Mouse (Mus musculus) forebrain, embryonic 11.5 days (tissue): Measurements from ENCODE around the gene Ciapin1. TPM values are rescaled to one million over a fixed set of nuclear protein-coding genes. Genes with fewer than 3 reads are reported as not detected.
A peak's percentile ranks its signal among the peaks of the same experiment; 100 is the strongest.
"Not testable (repeated sequence)": the region's sequence is repeated elsewhere in the genome, so short reads cannot be mapped to it uniquely, and the experiment has no call there.

Experiments
- ATAC-seq: fragments of 200-750 bp; cut with Nextera tagmentation; replicated peaks from 2 replicates; pipeline ENCODE4 v1.8.0; 2017; ENCODE audit warnings: moderate TSS enrichment; ENCODE audit not compliant: low FRiP score
- DNase-seq: peaks from one replicate; pipeline ENCODE4 v3.0.0-alpha.2; 2017; ENCODE audit warnings: low spot score
- H3K27ac ChIP-seq: fragments of 300-500 bp; sonication (generic); 2 replicates; pipeline ENCODE4 v1.5.1; 2014; ENCODE audit warnings: low read depth, low read length
- H3K27me3 ChIP-seq: fragments of 300-500 bp; sonication (generic); 2 replicates; pipeline ENCODE4 v1.6.1; 2014; ENCODE audit warnings: mild to moderate bottlenecking, low read length, mixed read lengths; ENCODE audit not compliant: control insufficient read depth, insufficient read depth
- H3K36me3 ChIP-seq: fragments of 300-500 bp; sonication (generic); 2 replicates; pipeline ENCODE4 v1.6.1; 2014; ENCODE audit warnings: mild to moderate bottlenecking, low read length, moderate library complexity, mixed read lengths; ENCODE audit not compliant: control insufficient read depth, insufficient read depth
- H3K4me1 ChIP-seq: fragments of 300-500 bp; sonication (generic); replicated peaks from 2 replicates; pipeline ENCODE4 v1.6.1; 2014; ENCODE audit warnings: low read length, mixed read lengths; ENCODE audit not compliant: control insufficient read depth, insufficient read depth
- H3K4me2 ChIP-seq: fragments of 300-500 bp; sonication (generic); 2 replicates; pipeline ENCODE4 v1.6.1; 2014; ENCODE audit warnings: low read depth, mild to moderate bottlenecking, low read length, moderate library complexity, mixed read lengths; ENCODE audit not compliant: severe bottlenecking
- H3K4me3 ChIP-seq: fragments of 300-500 bp; sonication (generic); 2 replicates; pipeline ENCODE4 v1.5.1; 2014; ENCODE audit warnings: low read depth, low read length
- H3K9ac ChIP-seq: fragments of 300-500 bp; sonication (generic); 2 replicates; pipeline ENCODE4 v1.6.1; 2014; ENCODE audit warnings: low read length
- H3K9me3 ChIP-seq: fragments of 300-500 bp; sonication (generic); 2 replicates; pipeline ENCODE4 v1.6.1; 2016; ENCODE audit warnings: low read length, mixed read lengths; ENCODE audit not compliant: control insufficient read depth
- WGBS: fragments of 180-500 bp; shearing (Covaris S2); extraction: QIAGEN DNeasy Blood & Tissue Kit; methylation state at CpG from one replicate; pipeline ENCODE4 v1.1.7; 2014; 5-methylcytosine and 5-hydroxymethylcytosine counted together
- polyA plus RNA-seq: library from polyadenylated mRNA; unstranded; fragments of >200 nt; fragmentation: Nextera tagmentation; extraction: Ambion mirVana; gene quantifications from 2 replicates; pipeline ENCODE4 v1.2.1, GENCODE M21; 2014

The Ciapin1 gene
- polyA plus RNA-seq, 1 experiment from 2014 or later, result 144 TPM

DNA sequence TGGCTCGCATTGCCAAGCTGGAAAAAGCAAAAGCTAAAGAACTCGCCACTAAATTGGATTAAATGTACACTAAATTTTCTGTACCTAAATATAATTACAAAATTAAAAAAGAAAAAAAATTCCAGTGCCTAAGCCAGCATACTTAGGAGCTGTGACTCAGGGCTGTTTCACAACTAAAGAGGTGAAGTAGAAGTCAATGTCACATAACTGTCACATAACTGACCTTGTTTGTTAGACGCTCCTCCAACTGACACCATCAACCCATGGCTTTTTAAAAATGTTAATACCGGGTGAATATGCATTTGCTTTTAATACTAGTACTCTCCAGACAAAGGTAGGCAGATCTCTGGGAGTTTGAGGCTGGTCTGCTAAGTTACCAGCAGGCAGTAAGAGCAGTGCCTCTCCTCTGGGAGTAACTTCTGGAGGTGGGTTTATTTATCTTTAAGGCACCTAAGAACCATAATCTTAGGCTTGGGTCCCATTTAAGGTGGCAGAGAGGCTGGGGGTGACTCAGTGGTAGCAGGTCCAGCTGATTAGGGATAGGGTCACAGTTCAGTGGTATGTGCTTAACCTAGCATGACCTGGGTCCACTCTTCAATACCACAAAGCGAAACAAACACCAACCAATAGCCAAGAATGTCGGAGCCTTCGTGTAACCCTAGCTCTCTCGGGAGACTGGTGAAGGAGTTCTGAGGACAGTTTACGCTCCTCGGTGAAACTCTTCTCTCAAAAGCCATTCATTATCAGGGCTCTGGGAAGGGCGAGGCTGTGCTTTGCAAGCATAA lies 1.5 kb downstream of the Ciapin1 start:
- no peak for DNase-seq
- Histone ChIP-seq H3K36me3 (0 out of 2 replicates have a peak, but pooled peaks cover under 1% of the 10 kb centered on the region), H3K27ac (no peak overlapping the region), H3K4me3 (peak overlapping the region; percentile 94; the same call in 1 of the 2 replicates), H3K9ac (no peak overlapping the region), H3K27me3 (no peaks in the 10 kb centered on the region), H3K9me3 (no peaks in the 10 kb centered on the region), H3K4me2 (peak overlapping the region; percentile 61), H3K4me1 (peaks cover 4% of the 10 kb centered on the region; the same call in 1 of the 2 replicates)
- WGBS, result 82% methylated on average over 11 of the region's 11 CpGs
- no peak for ATAC-seq

- not testable (repeated sequence) for H3K27ac ChIP-seq, H3K4me3 ChIP-seq, H3K4me1 ChIP-seq, ATAC-seq, H3K9me3 ChIP-seq, DNase-seq, H3K36me3 ChIP-seq, H3K4me2 ChIP-seq, H3K27me3 ChIP-seq, H3K9ac ChIP-seq
- 98% methylated on average over 13 of the region's 13 CpGs for WGBS
Observed at GRCm38 (mm10) chr8:94835751-94836150, 2.4 kb downstream of the Ciapin1 start.

GRCm38 (mm10) chr8:94833901-94834405 lies 4.2 kb downstream of the Ciapin1 start:
- H3K27me3 ChIP-seq, result not testable (repeated sequence)
- 87% methylated on average over 7 of the region's 7 CpGs for whole genome bisulfite sequencing

DNA sequence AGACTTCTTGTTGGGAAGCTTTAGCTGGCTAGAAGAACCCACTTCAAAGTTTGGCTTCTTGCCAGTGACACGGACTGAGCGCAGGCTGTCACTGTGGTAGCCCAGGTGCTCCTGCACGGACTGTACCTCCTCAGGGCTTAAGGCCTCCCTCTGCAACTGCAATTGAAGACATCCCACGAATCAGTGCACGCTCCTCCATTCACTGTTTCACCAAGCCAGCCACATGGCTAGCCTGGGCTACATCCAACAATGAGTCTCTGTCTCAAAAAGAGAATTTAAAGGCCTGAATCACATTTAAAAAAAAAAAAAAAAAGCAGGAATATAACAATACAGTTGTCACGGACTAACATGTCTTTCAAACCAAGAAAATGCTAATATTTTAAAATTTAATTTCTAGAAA lies 9.9 kb downstream of the Ciapin1 start:
- Histone ChIP-seq H3K4me3 (no peak overlapping the region), H3K36me3 (peaks cover 13% of the 10 kb centered on the region), H3K27ac (no peak overlapping the region), H3K4me1 (no peaks in the 10 kb centered on the region), H3K4me2 (no peak overlapping the region), H3K9ac (no peak overlapping the region), H3K27me3 (no peaks in the 10 kb centered on the region), H3K9me3 (no peaks in the 10 kb centered on the region)
- no peak for DNase-seq
- 91% methylated on average over 6 of the region's 6 CpGs for WGBS
- no peak for ATAC-seq

More at GRCm38 (mm10) chr8:94833901-94834405, 4.2 kb downstream of the Ciapin1 start:
- H3K36me3 ChIP-seq, result peaks cover 13% of the 10 kb centered on the region
- not testable (repeated sequence) for H3K4me1 ChIP-seq, H3K27ac ChIP-seq, DNase-seq, H3K9ac ChIP-seq, H3K4me3 ChIP-seq, H3K4me2 ChIP-seq, H3K9me3 ChIP-seq, ATAC-seq

DNA sequence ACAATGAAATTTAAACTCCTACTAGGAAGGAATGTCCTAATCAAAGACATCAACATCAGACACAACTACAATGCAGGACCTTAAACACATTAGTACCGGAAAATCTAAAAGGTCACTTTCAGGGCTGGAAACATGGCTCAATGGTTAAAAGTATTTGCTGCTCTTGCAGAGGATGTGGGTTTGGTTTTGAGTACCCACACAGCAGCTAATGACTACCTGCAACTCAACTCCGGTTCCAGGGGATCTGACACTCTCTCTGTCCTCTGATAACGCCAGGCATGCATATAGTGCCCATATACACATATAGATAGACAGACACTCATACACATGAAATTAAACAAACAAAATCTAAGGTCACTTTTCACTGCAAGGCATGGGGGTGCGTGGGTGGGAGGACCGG lies 11.9 kb downstream of the Ciapin1 start:
- H3K4me1 ChIP-seq, result no peaks in the 10 kb centered on the region
- H3K9me3 ChIP-seq, result no peaks in the 10 kb centered on the region
- no peak overlapping the region for H3K4me3 ChIP-seq
- no peak overlapping the region for H3K4me2 ChIP-seq
- DNase-seq (no peak), ATAC-seq (no peak)
- no peaks in the 10 kb centered on the region for H3K27me3 ChIP-seq
- H3K36me3 ChIP-seq, result peaks cover 12% of the 10 kb centered on the region
- 89% methylated on average over 5 of the region's 5 CpGs for WGBS
- H3K27ac ChIP-seq, result no peak overlapping the region
- no peak overlapping the region for H3K9ac ChIP-seq

DNA sequence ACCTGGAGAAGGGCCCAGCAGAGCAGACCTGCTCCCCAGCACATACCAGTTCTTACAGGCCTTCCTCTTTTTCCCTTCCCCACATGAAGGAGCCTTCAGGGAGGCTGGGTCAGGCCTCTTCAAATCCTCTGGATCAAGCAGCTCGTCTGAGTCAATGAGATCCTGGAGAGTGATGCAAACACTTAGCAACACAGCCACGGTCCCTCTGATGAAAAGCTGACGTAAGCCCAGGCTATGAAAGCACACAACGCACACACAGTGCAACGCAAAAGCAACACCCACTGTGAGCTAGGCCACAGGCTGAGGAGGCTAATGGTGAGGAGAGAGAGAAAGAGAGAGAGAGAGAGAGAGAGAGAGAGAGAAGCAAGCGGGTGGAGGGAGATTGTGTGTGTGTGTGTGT lies 13.0 kb downstream of the Ciapin1 start:
- no peak overlapping the region for H3K27ac ChIP-seq
- H3K9ac ChIP-seq, result no peak overlapping the region
- H3K36me3 ChIP-seq, result peaks cover 5% of the 10 kb centered on the region
- no peak overlapping the region for H3K4me3 ChIP-seq
- no peaks in the 10 kb centered on the region for H3K4me1 ChIP-seq
- WGBS, result 85% methylated on average over 6 of the region's 6 CpGs
- ATAC-seq, result no peak
- H3K27me3 ChIP-seq, result no peaks in the 10 kb centered on the region
- DNase-seq, result no peak
- H3K9me3 ChIP-seq, result no peaks in the 10 kb centered on the region
- H3K4me2 ChIP-seq, result no peak overlapping the region

GRCm38 (mm10) chr8:94822637-94823560 lies 15.3 kb downstream of the Ciapin1 start:
- WGBS, result 77% methylated on average over 23 of the region's 23 CpGs
- no peak; the same call in 1 of the 2 replicates for ATAC-seq

DNA sequence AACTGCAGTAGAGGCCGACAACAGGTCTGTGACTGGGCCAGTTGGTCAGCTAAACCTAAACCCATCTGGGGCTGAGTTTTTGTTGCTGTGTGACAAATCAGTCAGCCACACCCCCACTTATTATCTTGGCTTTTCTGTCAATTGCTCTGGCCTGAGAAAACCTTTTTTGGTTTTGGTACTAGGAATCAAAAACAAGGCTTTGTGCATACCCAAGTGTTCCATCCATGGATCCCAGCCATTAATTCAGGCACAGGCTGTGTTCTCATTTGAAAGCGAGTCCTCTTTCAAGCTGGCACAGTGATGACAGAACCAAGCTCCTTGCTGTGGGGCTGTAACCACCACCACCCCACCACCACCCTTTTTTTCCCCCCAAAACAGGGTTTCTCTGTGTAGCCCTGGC lies 16.8 kb downstream of the Ciapin1 start:
- ATAC-seq (no peak), DNase-seq (no peak)
- Histone ChIP-seq H3K9ac (no peak overlapping the region), H3K27ac (no peak overlapping the region), H3K4me2 (no peak overlapping the region), H3K36me3 (peaks cover 4% of the 10 kb centered on the region), H3K9me3 (no peaks in the 10 kb centered on the region), H3K4me1 (no peaks in the 10 kb centered on the region), H3K27me3 (no peaks in the 10 kb centered on the region), H3K4me3 (no peak overlapping the region)
- WGBS, result 76% methylated on average over 2 of the region's 2 CpGs

More at GRCm38 (mm10) chr8:94822637-94823560, 15.3 kb downstream of the Ciapin1 start:
- peak; percentile 79 for DNase-seq
- Histone ChIP-seq H3K4me2 (no peak overlapping the region), H3K36me3 (peaks cover 4% of the 10 kb centered on the region), H3K4me1 (no peaks in the 10 kb centered on the region), H3K9me3 (no peaks in the 10 kb centered on the region), H3K9ac (no peak overlapping the region), H3K27ac (no peak overlapping the region), H3K27me3 (no peaks in the 10 kb centered on the region), H3K4me3 (no peak overlapping the region)
